Mouse (Mus musculus) forebrain, embryonic 13.5 days (tissue): ENCODE measurements around the gene Capn7. TPM values are rescaled to one million over a fixed set of nuclear protein-coding genes. Genes with fewer than 3 reads are reported as not detected.

ENCODE experiments used
- ATAC-seq: fragments of 200-750 bp; cut with Nextera tagmentation; 2 replicates; pipeline ENCODE4 v1.8.0; 2017
- H3K27ac ChIP-seq: fragments of 300-500 bp; sonication (generic); 2 replicates; pipeline ENCODE4 v1.5.1; 2015; ENCODE audit warnings: inconsistent platforms, mild to moderate bottlenecking, moderate library complexity
- H3K27me3 ChIP-seq: fragments of 300-500 bp; sonication (generic); 2 replicates; pipeline ENCODE4 v1.6.1; 2015; ENCODE audit warnings: mild to moderate bottlenecking, inconsistent platforms
- H3K36me3 ChIP-seq: fragments of 300-500 bp; sonication (generic); 2 replicates; pipeline ENCODE4 v1.6.1; 2015; ENCODE audit warnings: mild to moderate bottlenecking, inconsistent platforms; ENCODE audit not compliant: poor library complexity, severe bottlenecking
- H3K4me1 ChIP-seq: fragments of 300-500 bp; sonication (generic); 2 replicates; pipeline ENCODE4 v1.6.1; 2015; ENCODE audit warnings: inconsistent platforms
- H3K4me2 ChIP-seq: fragments of 300-500 bp; sonication (generic); 2 replicates; pipeline ENCODE4 v1.6.1; 2015; ENCODE audit warnings: inconsistent platforms, mild to moderate bottlenecking, moderate library complexity
- H3K4me3 ChIP-seq: fragments of 300-500 bp; sonication (generic); 2 replicates; pipeline ENCODE4 v1.5.1; 2015; ENCODE audit warnings: mild to moderate bottlenecking, inconsistent platforms
- H3K9ac ChIP-seq: fragments of 300-500 bp; sonication (generic); 2 replicates; pipeline ENCODE4 v1.6.1; 2015; ENCODE audit warnings: mild to moderate bottlenecking, inconsistent platforms
- H3K9me3 ChIP-seq: fragments of 300-500 bp; sonication (generic); replicated peaks from 2 replicates; pipeline ENCODE4 v1.6.1; 2016; ENCODE audit warnings: inconsistent platforms
- WGBS: fragments of 180-500 bp; shearing (Covaris S2); methylation state at CpG from one replicate; pipeline ENCODE4 v1.1.7; 2015; 5-methylcytosine and 5-hydroxymethylcytosine counted together
- polyA plus RNA-seq: library from polyadenylated mRNA; unstranded; fragments of >200 nt; fragmentation: Nextera tagmentation; extraction: Ambion mirVana; gene quantifications from 2 replicates; pipeline ENCODE4 v1.2.1, GENCODE M21; 2015

Gene Capn7
- polyA plus RNA-seq, 1 experiment from 2014 or later: 44.2 TPM

- H3K4me2 ChIP-seq: no peak overlapping the region
- H3K4me1 ChIP-seq: no peaks in the 10 kb centered on the region
- H3K4me3 ChIP-seq: no peak overlapping the region
- 88% methylated on average over 11 of the region's 11 CpGs for WGBS
- H3K27ac ChIP-seq: no peak overlapping the region
- no peak for ATAC-seq
- H3K9me3 ChIP-seq: no peaks in the 10 kb centered on the region; the same call in 1 of the 2 replicates
- no peak overlapping the region for H3K9ac ChIP-seq
- H3K27me3 ChIP-seq: no peaks in the 10 kb centered on the region
- peaks cover 8% of the 10 kb centered on the region; the same call in 1 of the 2 replicates for H3K36me3 ChIP-seq
These were observed 62.4 kb downstream of the Capn7 start for GRCm38 (mm10) chr14:31398819-31399218.

GRCm38 (mm10) chr14:31399271-31399670 lies 62.8 kb downstream of the Capn7 start:
- Histone ChIP-seq H3K4me3 (no peak overlapping the region), H3K9me3 (no peaks in the 10 kb centered on the region; the same call in 1 of the 2 replicates), H3K9ac (no peak overlapping the region), H3K36me3 (peaks cover 8% of the 10 kb centered on the region; the same call in 1 of the 2 replicates), H3K27ac (no peak overlapping the region), H3K4me2 (no peak overlapping the region), H3K4me1 (no peaks in the 10 kb centered on the region), H3K27me3 (no peaks in the 10 kb centered on the region)
- WGBS: 81% methylated on average over 3 of the region's 3 CpGs
- ATAC-seq: no peak

- Histone ChIP-seq H3K4me3 (no peak overlapping the region), H3K27me3 (no peaks in the 10 kb centered on the region), H3K9ac (no peak overlapping the region), H3K9me3 (no peaks in the 10 kb centered on the region), H3K4me1 (no peaks in the 10 kb centered on the region), H3K36me3 (peaks cover 5% of the 10 kb centered on the region; the same call in 1 of the 2 replicates), H3K27ac (no peak overlapping the region), H3K4me2 (no peak overlapping the region)
- WGBS: 87% methylated on average over 7 of the region's 7 CpGs
- no peak for ATAC-seq
These were observed 63.8 kb downstream of the Capn7 start for GRCm38 (mm10) chr14:31400246-31400645.

GRCm38 (mm10) chr14:31400896-31401295 lies 64.5 kb downstream of the Capn7 start:
- Histone ChIP-seq H3K27ac (no peak overlapping the region), H3K9me3 (no peaks in the 10 kb centered on the region), H3K4me3 (no peak overlapping the region), H3K9ac (no peak overlapping the region), H3K36me3 (peaks cover 8% of the 10 kb centered on the region; the same call in 1 of the 2 replicates), H3K4me1 (no peaks in the 10 kb centered on the region), H3K4me2 (no peak overlapping the region), H3K27me3 (no peaks in the 10 kb centered on the region)
- 86% methylated on average over 11 of the region's 11 CpGs for WGBS
- ATAC-seq: no peak

GRCm38 (mm10) chr14:31401918-31402427 lies 65.5 kb downstream of the Capn7 start:
- H3K36me3 ChIP-seq: peaks cover 8% of the 10 kb centered on the region; the same call in 1 of the 2 replicates
- H3K4me2 ChIP-seq: no peak overlapping the region
- no peak overlapping the region for H3K27ac ChIP-seq
- H3K4me1 ChIP-seq: no peaks in the 10 kb centered on the region
- 85% methylated on average over 6 of the region's 6 CpGs for WGBS
- no peaks in the 10 kb centered on the region for H3K9me3 ChIP-seq
- no peaks in the 10 kb centered on the region for H3K27me3 ChIP-seq
- no peak for ATAC-seq
- H3K4me3 ChIP-seq: no peak overlapping the region
- H3K9ac ChIP-seq: no peak overlapping the region

- no peaks in the 10 kb centered on the region for H3K9me3 ChIP-seq
- peaks cover 7% of the 10 kb centered on the region; the same call in 1 of the 2 replicates for H3K36me3 ChIP-seq
- 81% methylated on average over 5 of the region's 5 CpGs for WGBS
- no peak overlapping the region for H3K27ac ChIP-seq
- no peaks in the 10 kb centered on the region for H3K4me1 ChIP-seq
- no peak overlapping the region for H3K9ac ChIP-seq
- no peak overlapping the region for H3K4me2 ChIP-seq
- no peak for ATAC-seq
- H3K27me3 ChIP-seq: no peaks in the 10 kb centered on the region
- H3K4me3 ChIP-seq: no peak overlapping the region
These were observed 66.3 kb downstream of the Capn7 start for GRCm38 (mm10) chr14:31402693-31403092.

- 0 out of 2 replicates have a peak, but pooled peaks cover 4% of the 10 kb centered on the region for H3K36me3 ChIP-seq
- no peaks in the 10 kb centered on the region for H3K4me1 ChIP-seq
- H3K27ac ChIP-seq: no peak overlapping the region
- no peak overlapping the region for H3K4me2 ChIP-seq
- WGBS: 78% methylated on average over 9 of the region's 9 CpGs
- no peaks in the 10 kb centered on the region for H3K9me3 ChIP-seq
- H3K4me3 ChIP-seq: no peak overlapping the region
- H3K27me3 ChIP-seq: no peaks in the 10 kb centered on the region
- no peak for ATAC-seq
- H3K9ac ChIP-seq: no peak overlapping the region
These were observed 67.1 kb downstream of the Capn7 start for GRCm38 (mm10) chr14:31403556-31403955.

GRCm38 (mm10) chr14:31403995-31404394 lies 67.6 kb downstream of the Capn7 start:
- H3K36me3 ChIP-seq: 0 out of 2 replicates have a peak, but pooled peaks cover 4% of the 10 kb centered on the region
- no peak overlapping the region for H3K4me3 ChIP-seq
- no peaks in the 10 kb centered on the region for H3K9me3 ChIP-seq
- no peaks in the 10 kb centered on the region for H3K4me1 ChIP-seq
- H3K27me3 ChIP-seq: no peaks in the 10 kb centered on the region
- WGBS: 81% methylated on average over 8 of the region's 8 CpGs
- ATAC-seq: no peak
- no peak overlapping the region for H3K9ac ChIP-seq
- no peak overlapping the region for H3K27ac ChIP-seq
- H3K4me2 ChIP-seq: no peak overlapping the region

- no peak overlapping the region for H3K4me3 ChIP-seq
- ATAC-seq: no peak
- H3K4me1 ChIP-seq: no peaks in the 10 kb centered on the region
- H3K27me3 ChIP-seq: no peaks in the 10 kb centered on the region
- no peak overlapping the region for H3K27ac ChIP-seq
- 93% methylated on average over 4 of the region's 4 CpGs for WGBS
- H3K36me3 ChIP-seq: 0 out of 2 replicates have a peak, but pooled peaks cover 5% of the 10 kb centered on the region
- H3K4me2 ChIP-seq: no peak overlapping the region
- H3K9me3 ChIP-seq: no peaks in the 10 kb centered on the region
- H3K9ac ChIP-seq: no peak overlapping the region
These were observed 68.2 kb downstream of the Capn7 start for GRCm38 (mm10) chr14:31404663-31405062.

- peaks cover 14% of the 10 kb centered on the region for H3K36me3 ChIP-seq
These were observed 69.2 kb downstream of the Capn7 start for GRCm38 (mm10) chr14:31405652-31406051.

GRCm38 (mm10) chr14:31406154-31406810 lies 69.8 kb downstream of the Capn7 start:
- WGBS: 92% methylated on average over 12 of the region's 12 CpGs
- Histone ChIP-seq H3K4me1 (no peaks in the 10 kb centered on the region), H3K36me3 (peaks cover 20% of the 10 kb centered on the region), H3K4me2 (no peak overlapping the region), H3K9me3 (no peaks in the 10 kb centered on the region), H3K27ac (no peak overlapping the region; the same call in 1 of the 2 replicates), H3K4me3 (no peak overlapping the region), H3K9ac (no peak overlapping the region), H3K27me3 (no peaks in the 10 kb centered on the region)
- ATAC-seq: no peak

More at GRCm38 (mm10) chr14:31405652-31406051, 69.2 kb downstream of the Capn7 start:
- Histone ChIP-seq H3K4me2 (no peak overlapping the region), H3K27me3 (no peaks in the 10 kb centered on the region), H3K4me3 (no peak overlapping the region), H3K9me3 (no peaks in the 10 kb centered on the region), H3K9ac (no peak overlapping the region), H3K27ac (no peak overlapping the region), H3K4me1 (no peaks in the 10 kb centered on the region)
- ATAC-seq: no peak
- whole genome bisulfite sequencing: 90% methylated on average over 6 of the region's 6 CpGs

- no peaks in the 10 kb centered on the region for H3K4me1 ChIP-seq
- no peak overlapping the region for H3K4me3 ChIP-seq
- no peaks in the 10 kb centered on the region for H3K9me3 ChIP-seq
- peaks cover 22% of the 10 kb centered on the region for H3K36me3 ChIP-seq
- WGBS: 91% methylated on average over 15 of the region's 15 CpGs
- no peak overlapping the region for H3K27ac ChIP-seq
- no peak overlapping the region for H3K9ac ChIP-seq
- ATAC-seq: no peak
- H3K27me3 ChIP-seq: no peaks in the 10 kb centered on the region
- no peak overlapping the region for H3K4me2 ChIP-seq
These were observed 70.8 kb downstream of the Capn7 start for GRCm38 (mm10) chr14:31407208-31407607.
